Mouse (Mus musculus) heart, postnatal 14 days (tissue): ENCODE measurements around the gene Vps50. TPM values are rescaled to one million over a fixed set of nuclear protein-coding genes. Genes with fewer than 3 reads are reported as not detected.
A peak's percentile ranks its signal among the peaks of the same experiment; 100 is the strongest.
"Not testable (repeated sequence)": the region's sequence is repeated elsewhere in the genome, so short reads cannot be mapped to it uniquely, and the experiment has no call there.

ENCODE experiments used
- DNase-seq, 2 experiments: peaks; one replicate each; pipeline ENCODE4 v3.0.0; 2021 to 2022
- intact Hi-C: fragments of 180-260 bp; cut with DNase I; formaldehyde crosslinking; loops from one replicate; pipeline ENCODE4 v1.15.1; 2025
- total RNA-seq, 2 experiments: library from RNA; stranded (reverse); gene quantifications; 2 replicates each; pipeline ENCODE4 v1.2.3; 2021

Gene Vps50
- total RNA-seq, 2 experiments from 2014 or later = 14.3 to 15.4 TPM

DNA sequence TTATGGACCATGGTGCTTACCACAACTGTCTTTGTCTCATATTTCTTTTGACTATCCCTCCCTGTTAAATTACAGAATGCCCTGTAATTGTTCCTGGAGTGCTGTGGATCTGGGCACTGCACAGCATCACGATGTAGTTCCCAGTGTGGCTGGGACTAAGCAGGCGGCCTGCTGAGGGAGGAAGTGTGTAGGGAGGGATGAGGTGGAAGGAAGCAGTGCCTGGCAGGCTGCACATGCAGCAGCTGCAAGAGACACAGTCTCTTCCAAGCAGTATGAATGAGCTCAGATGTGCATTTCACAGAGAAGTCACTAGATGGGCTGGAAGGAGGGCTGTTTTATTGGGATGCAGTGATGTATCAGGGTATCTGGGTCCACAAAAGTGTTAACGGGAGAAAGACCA is 14.4 kb downstream of the Vps50 start:
- intact Hi-C loops = loop anchor here (10.0 kb wide), 1 partner anchor 112 kb away; no protein-coding TSS in a partner anchor
- peak in 1 of 2 experiments; percentile 12 for DNase-seq

DNA sequence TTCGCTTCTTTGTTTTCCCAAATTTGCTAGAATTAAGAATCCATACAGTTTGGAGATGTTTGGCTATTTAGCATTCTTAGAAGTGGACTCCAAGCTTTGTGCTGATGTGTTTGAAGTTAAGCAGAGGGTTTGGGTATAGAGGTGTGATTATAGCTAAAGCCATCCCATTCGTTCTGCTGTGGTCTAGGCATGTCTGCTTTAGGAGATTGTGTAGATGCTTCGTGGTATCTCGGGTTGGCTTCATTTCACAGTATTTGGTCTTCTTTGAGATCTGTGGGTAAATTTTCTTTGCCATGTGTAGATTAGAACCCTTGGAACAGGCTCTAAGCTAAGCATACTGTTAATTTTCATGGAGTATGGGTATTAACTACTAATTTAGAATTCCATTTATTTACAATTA is 30.0 kb downstream of the Vps50 start:
- intact Hi-C loops = no loop called here
- DNase-seq = no peak

DNA sequence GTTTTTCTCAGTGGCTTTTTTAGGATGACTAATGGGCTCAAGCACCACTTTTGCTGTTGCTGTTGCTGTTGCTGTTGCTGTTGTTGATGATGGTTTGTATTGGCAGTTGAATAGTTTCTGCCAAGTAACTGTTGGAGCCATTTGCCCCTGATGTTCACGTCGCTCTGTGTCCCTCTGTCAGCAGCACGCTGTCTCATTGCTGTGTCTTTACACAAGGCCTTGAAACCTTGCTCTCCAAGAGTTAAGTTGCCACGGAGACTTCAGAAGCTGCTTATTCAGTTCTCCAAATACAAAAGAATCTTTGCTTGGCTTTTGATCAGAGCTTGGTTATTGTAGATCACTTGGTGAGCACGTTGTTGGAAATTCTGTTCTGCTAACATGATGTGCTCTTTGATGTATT is 33.3 kb downstream of the Vps50 start:
- DNase-seq = no peak
- intact Hi-C loops = no loop called here

DNA sequence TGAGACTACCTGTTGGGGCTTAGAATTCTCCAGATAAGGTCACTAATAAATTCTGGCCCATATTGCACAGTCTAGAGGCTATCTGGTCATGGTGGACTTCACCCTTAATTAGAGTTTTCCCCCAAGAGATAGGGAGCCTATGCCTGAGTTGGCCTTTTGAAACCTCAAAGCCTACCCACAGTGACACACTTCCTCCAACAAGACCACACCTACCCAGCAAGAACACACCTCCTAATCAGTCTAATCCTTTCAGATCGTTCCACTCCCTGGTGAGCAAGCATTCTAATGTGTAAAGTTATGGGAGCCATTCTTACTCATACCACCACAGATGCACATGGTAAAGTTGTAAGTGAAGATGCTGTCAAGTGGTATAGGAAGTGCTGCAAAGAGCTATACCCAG is 37.9 kb downstream of the Vps50 start:
- DNase-seq = no peak
- intact Hi-C loops = no loop called here

DNA sequence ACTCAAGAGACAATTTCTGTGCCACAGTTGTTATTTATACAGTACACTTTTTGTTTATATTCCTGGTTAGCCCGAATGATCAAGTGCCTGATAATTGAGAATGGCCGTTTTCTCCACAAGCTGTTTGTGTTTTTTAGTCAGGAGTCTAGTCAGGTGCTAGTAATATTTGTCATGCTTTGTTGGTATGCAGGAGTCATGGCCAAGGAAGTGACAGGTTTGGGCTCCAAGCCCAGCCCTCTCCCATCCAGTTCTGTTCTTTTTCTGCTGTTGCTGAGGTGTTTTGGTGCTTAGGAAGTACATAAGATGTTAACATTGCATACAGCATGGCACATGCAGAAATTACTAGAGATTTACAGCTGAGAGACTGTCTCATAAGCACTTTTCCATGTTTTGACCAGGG is 41.3 kb downstream of the Vps50 start:
- intact Hi-C loops = no loop called here

DNA sequence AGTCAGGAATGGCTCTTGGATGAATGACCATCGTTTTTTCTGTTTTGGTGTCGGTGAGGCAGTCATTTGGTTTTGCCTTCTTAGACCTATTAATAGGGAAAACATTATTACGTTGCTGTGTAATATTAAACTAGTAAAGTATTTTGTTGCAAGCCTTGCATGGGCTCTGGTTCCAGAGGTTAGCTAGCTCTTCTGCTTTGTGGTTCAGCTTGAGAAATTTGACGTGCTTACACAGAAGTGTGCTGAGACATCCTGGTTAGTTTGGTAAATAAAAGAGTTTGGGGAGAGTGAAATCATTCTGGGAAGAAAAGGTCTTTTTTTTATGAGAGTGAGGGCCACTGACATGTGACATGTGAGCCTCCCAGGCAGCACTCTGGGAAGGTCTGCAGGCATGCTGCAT is 45.7 kb downstream of the Vps50 start:
- DNase-seq = no peak
- intact Hi-C loops = no loop called here

More for the DNA sequence above, 41.3 kb downstream of the Vps50 start:
- peak in 1 of 2 experiments; percentile 14 for DNase-seq

DNA sequence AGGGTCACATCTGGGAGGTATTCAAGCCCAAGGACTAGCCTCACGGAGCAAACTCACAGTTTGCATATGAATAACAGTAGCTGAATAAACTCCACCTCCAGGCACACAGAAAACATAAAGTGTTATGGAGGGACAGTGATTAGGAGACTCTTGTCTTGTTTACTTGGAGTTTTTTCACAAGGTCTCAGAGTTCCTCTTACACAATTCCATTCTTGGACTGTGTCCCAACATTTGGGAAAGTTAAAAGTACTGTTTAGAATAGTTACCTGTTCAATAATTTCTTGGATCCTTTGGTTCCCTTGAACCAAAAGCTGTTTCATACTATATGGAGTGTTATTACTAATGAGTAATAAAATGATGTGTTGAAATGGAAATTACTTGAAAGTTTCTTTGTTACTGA is 46.8 kb downstream of the Vps50 start:
- DNase-seq = no peak
- intact Hi-C loops = no loop called here

DNA sequence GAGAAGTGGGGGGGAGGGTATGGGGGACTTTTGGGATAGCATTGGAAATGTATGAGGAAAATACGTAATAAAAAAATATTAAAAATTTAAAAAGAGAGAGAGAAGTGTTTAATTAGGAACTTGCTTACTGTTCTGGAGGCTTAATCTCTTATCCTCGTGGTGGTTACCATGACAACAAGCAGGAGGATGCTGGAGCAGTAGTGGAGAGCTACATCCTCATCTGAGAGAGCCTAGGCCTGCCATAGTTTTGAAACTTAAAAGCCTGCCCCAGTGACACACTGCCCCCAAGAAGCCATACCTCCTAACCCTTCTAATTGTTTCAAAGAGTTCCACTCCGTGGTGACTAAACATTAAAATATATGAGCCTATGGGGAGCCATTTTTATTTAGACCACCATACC is 50.8 kb downstream of the Vps50 start:
- no peak for DNase-seq
- intact Hi-C loops = no loop called here

DNA sequence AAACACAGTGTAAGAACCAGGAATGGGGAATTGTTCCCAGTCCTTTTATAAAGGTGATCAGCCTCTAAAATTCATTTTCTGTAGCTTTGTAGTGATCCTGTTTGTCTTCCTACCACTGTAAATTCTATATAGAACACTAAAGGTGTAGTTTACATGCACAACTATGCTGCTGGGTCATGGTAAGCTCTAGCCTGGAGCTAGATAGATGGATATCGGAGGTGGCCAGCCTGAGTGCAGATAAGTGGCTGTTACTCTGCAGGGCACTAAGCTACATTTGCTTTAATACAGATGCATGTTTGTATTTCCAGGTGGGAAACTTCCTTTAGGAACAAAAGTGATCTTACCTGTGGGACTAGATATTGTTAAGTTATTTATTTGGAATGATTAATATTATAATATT is 51.8 kb downstream of the Vps50 start:
- intact Hi-C loops = no loop called here

DNA sequence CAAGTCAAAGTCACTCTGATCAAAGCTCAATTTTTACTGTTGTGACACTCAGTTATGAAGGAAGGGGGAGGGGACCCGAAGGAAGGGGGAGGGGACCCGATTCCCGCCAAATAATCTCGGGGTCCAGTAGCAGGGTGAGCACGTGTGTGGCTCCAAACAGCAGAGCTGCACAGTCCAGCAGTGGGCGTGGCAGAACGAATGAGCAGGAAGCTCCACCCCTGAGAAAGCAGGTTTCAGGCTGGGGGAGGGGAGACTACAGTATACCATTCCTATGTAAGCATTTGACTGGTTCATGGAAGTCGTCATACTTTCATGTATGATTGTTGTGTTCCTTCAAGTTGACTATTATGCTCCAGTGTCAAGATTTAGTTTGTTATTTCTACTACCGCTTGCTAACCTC is 54.5 kb downstream of the Vps50 start:
- DNase-seq, intact Hi-C loops: not testable (repeated sequence)

More for the DNA sequence above, 51.8 kb downstream of the Vps50 start:
- DNase-seq = no peak

DNA sequence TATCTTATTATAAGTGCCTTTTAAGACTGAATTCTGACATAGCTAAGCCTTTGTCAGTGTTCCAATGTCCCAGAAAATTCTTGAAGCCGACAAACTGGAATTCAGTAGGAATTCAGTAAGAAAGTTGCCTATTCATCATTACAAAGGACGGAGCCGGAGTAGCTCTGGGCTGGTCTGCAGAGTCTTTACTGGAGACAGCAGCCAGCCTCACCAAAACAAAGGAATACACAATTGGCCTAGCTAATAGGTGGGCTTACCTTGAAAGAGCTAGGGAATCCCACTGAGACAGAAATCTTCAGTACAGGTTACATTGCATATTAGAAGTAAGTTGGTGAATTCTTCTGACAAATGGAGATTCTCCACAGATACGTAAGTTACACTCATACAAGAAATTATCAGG is 59.0 kb downstream of the Vps50 start:
- no peak for DNase-seq
- intact Hi-C loops = no loop called here

DNA sequence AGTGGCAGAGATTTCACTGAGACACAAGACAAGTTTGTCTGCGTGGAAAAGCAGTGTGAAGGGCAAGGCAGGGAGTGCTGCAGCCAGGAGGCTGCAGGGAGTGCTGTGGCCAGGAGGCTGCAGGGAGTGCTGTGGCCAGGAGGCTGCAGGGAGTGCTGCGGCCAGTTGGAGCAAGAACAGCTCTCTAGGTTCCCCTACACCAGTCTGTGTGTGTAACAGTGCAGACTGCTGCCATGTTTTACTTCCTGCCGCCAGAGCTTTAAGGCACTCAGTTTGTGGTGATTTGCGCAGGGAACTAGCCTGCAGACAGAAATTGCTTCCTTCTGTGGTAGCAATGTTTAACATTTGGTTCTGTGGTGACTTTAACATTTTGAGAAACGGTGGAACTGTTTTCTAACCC is 61.8 kb downstream of the Vps50 start:
- no peak for DNase-seq
- intact Hi-C loops = no loop called here

DNA sequence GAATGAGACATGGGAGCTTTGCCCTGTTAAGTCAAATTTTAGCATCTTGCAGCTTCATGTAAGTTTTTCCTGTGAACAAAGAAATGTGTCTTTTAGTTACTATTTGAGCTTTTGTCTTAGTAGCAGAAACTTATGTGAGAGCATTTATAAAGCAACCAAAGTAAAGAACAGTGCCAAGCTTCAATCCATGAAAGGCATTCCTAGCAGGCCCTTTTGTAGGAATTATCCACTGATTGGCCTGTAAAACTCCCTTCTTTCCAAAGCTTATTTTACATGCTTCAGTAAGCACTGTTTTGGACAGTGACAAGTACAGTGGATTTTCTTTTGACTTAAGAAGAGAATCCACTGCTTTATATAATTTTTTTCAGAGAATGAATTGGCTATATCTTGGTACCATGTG is 64.1 kb downstream of the Vps50 start:
- no peak for DNase-seq
- intact Hi-C loops = no loop called here

DNA sequence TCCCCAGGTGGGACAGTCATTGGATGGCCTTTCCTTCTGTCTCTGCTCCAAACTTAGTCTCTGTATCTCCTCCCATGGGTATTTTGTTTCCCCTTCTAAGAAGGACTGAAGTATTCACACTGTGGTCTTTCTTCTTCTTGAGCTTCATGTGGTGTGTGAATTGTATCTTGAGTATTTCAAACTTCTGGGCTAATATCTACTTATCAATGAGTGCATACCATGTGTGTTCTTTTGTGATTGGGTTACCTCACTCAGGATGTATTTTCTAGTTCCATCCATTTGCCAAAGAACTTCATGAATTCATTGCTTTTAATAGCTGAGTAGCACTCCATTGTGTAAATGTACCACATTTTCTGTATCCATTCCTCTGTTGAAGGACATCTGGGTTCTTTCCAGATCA is 65.9 kb downstream of the Vps50 start:
- intact Hi-C loops, DNase-seq: not testable (repeated sequence)

DNA sequence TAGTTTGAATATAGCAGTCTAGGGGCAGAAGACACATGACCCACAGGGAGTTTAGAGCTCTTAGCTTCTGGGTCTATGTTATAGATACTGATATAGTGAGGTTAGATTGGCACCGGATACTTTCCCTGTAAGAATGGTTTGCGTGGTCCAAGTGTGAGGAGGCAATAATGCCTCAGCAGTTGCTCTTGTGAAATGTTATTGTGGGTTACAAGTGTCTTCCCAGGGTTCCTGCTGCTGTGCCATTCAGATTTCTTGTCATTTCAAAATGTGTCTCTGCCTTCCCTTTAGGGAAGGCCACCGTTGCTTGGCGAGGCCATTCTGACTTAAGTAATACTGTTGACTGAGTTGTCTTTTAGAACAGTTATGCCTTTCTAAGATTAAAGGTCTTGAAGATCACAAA is 66.8 kb downstream of the Vps50 start:
- DNase-seq = no peak
- intact Hi-C loops = no loop called here

DNA sequence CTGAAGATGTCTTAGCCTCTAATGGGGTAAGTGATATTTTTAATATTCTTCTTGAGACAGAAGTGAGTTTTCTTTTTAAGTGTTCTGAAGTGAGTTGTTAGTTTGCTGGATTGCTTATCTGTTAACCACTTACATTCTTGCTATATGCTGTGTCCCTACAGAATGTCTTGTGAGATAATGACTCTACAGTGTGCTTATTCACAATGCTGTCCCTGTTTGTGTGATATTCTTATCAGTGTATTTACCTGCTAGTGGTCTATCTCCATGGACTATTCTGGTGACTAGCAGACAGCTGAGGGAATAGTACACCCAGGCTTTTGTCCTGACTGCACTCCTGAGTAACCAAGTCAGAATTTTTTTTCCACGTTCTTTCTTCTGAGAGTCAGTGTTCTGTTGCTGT is 67.5 kb downstream of the Vps50 start:
- intact Hi-C loops = no loop called here

DNA sequence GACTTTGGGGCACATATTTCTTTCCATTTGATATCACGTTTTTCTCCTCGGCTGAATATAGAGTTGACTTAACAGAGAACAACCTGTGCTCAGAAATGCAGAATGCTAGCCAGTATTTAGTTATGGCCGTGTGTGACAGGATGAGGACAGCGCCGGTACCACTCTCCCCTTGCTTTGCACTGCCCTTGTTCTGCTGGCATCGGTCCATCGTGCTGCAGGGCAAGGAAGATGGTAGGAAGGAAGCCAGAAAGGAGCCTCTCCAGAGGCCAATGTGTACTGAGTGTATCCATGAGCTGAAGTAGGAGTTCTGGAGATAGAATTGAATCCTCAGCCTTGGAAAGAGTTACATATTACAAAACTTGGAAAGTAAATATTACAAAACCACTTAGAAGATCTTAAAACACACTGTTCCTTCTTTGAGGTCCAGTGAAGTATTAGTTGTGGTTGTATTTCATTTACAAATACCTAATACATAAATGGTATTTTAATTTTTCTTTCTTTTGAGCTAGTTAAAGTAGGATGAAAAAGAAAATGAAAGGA is 69.0 kb downstream of the Vps50 start:
- intact Hi-C loops = no loop called here

More for the DNA sequence above, 67.5 kb downstream of the Vps50 start:
- no peak for DNase-seq

DNA sequence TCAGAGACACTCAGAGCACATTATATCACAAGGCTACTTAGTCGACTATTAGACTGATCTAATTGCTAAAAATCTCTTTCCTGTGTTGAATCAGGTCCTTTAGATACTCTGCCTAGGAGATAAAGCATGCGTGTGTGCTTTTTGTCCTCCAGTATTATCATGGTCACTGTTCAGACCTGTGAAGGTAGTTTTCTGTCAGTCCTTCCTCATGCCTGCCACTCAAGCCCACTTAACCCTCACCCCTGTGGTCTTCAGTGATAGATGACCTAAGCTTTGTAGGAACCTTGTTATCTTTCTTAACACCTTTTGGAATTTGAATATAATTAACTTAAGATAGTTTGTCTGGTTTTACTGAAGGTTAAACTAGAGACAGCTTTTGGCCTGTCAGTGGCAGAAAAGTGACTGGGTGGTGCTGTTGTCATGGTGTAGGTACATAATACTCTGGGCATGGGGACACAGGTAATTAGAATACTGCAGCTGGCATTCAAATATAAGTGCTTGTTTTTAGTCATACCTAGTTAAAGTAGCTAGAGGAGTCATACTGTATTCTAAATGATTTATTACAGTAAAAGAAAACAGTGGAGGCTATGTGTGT is 74.1 kb downstream of the Vps50 start:
- intact Hi-C loops = no loop called here
- no peak for DNase-seq

More for the DNA sequence above, 69.0 kb downstream of the Vps50 start:
- DNase-seq = no peak

DNA sequence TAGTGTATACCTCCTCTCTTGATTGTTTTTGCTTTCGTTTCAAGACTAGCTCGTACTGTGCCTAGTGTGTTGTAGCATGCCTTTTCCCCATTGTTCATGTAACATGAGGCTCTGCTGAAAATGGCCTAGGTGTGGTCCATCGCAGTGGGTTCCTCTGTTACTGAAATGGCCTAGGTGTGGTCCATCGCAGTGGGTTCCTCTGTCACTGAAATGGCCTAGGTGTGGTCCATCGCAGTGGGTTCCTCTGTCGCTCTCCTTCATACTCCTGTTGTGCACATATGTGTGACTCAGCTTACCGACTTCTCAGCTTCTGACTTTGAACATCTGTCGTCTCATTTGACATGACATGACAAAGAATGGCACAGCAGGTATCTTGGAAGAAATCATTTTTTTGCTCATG is 75.6 kb downstream of the Vps50 start:
- no peak for DNase-seq
- intact Hi-C loops = no loop called here

DNA sequence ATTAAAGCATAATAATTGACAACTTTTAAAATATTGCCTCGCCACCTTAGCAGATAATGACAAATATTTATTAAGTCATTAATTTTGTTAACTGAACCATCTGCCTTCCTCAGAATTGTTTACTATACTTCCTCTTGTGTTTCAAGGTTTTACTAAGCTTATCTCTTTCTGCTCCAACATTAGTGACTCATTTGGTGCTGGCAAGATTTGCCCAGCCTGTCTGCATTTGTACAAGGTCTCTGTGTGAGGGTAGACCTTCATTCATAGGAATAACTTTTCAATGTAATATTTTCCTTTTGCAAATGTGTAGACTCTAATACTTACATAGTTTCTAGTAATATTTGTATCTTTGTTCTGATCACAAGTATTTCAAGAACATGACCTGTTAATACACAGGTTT is 87.2 kb downstream of the Vps50 start:
- DNase-seq = no peak
- intact Hi-C loops = no loop called here

DNA sequence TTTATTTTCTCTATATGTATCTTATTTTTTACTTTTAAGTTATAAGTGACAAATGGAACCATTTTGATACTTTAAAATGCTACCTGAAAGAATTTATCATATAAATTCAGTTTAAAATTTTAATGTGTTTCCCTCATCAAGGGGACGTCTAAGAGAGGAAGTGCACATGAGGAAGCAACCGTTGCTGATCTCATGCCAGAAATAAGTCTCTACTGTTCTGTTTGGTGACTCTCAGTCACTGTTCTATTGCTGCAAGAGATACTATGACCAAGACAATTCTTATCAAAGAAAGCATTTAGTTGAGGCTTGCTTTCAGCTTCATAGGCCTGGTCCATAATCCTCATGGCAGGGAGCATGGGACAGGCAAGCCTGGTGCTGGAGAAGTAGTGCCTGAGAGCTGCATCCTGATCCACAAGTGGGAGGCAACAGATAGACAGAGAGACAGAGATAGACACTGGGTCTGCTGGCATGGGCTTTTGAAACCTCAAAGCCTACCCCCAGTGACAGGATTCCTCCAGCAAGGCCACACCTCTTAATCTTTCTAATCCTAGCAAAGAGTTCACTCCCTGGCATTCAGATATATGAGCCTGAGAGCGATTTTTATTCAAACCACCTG is 92.2 kb downstream of the Vps50 start:
- DNase-seq = no peak
- intact Hi-C loops = no loop called here

DNA sequence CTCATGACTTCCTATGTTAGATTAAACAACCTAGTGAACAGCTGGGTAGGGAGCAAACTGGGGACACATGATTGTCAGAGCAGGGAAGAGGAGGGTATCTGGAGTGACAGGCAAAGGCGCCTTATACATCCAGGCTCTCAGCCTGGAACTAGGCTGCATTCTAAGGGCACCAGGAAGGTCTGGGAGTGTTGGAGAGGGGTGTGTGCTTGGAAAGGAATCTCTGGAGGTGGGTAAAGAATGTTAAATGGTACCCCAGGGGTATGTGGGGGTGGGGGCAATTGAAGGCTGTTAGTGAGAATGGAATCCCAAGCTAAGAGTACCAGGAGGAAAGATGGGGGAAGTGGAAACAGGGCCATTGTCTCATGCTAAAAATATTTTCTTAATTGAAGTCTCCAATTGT is 96.1 kb downstream of the Vps50 start:
- intact Hi-C loops = no loop called here
- DNase-seq = no peak
